Comparison of ENCODE assay signal across 26 mouse cellular contexts in genomic region chr19:11807251-11807650, GRCm38 (mm10). TPM values are rescaled to one million over a fixed set of nuclear protein-coding genes. Genes with fewer than 3 reads are reported as not detected.
DNase-seq lines count a peak whose midpoint lies in the region; ATAC-seq and TF ChIP-seq lines count a peak whose summit lies in the region.
"Had no signal": no experiment of that assay in that cellular context is flagged by ENCODE, and none has a peak within 500 bp of the region (broad histone marks: within the 10 kb centered on the region; RNA-seq: fewer than 3 reads in every experiment).

No protein-coding gene starts in this region.

- 44% methylated on average over 2 of the region's 2 CpGs for WGBS in lung, postnatal 0 days

- H3K4me1 ChIP-seq in lung, postnatal 0 days (ENCODE audit: insufficient read depth, low read depth, low read length), result peaks cover 12% of the 10 kb centered on the region; the same call in 1 of the 2 replicates
- H3K4me1 ChIP-seq: embryonic facial prominence, embryonic 15.5 days; neural tube, embryonic 12.5 days had no signal

- no peak for TF ChIP-seq CTCF in lung, postnatal 0 days (IDR thresholded peaks at IDR 0.05)

- no peak overlapping the region for H3K9ac ChIP-seq in lung, postnatal 0 days (replicated peaks; ENCODE audit: low read depth)
- H3K9ac ChIP-seq: embryonic facial prominence, embryonic 15.5 days; hindbrain, embryonic 14.5 days; kidney, embryonic 15.5 days; midbrain, embryonic 12.5 days; neural tube, embryonic 12.5 days had no signal

- ATAC-seq in megakaryocyte, adult 5-6 weeks (ENCODE audit: poor library complexity, severe bottlenecking), result peak; percentile 81
- ATAC-seq in lung, postnatal 0 days, result no peak
- ATAC-seq: intestine, embryonic 16.5 days had no signal

- TF ChIP-seq EP300 in lung, postnatal 0 days (IDR thresholded peaks at IDR 0.05), result no peak

- no peak overlapping the region for H3K4me3 ChIP-seq in lung, postnatal 0 days (ENCODE audit: low read depth, low read length)
- H3K4me3 ChIP-seq: embryonic facial prominence, embryonic 15.5 days; heart, embryonic 10.5 days; kidney, embryonic 15.5 days; midbrain, embryonic 12.5 days; neural tube, embryonic 12.5 days had no signal

- no peaks in the 10 kb centered on the region for H3K9me3 ChIP-seq in lung, postnatal 0 days (ENCODE audit: low read length)
- H3K9me3 ChIP-seq: embryonic facial prominence, embryonic 15.5 days; heart, embryonic 10.5 days; kidney, embryonic 15.5 days; midbrain, embryonic 12.5 days; neural tube, embryonic 12.5 days had no signal

- H3K27me3 ChIP-seq in lung, postnatal 0 days (replicated peaks; ENCODE audit: insufficient read depth, low read length), result no peaks in the 10 kb centered on the region
- H3K27me3 ChIP-seq: embryonic facial prominence, embryonic 15.5 days; kidney, embryonic 15.5 days; midbrain, embryonic 12.5 days; neural tube, embryonic 12.5 days had no signal

- H3K36me3 ChIP-seq in lung, postnatal 0 days (ENCODE audit: insufficient read depth, low read length), result no peaks in the 10 kb centered on the region
- H3K36me3 ChIP-seq: embryonic facial prominence, embryonic 15.5 days; heart, embryonic 10.5 days; midbrain, embryonic 12.5 days; neural tube, embryonic 12.5 days had no signal

- no peak overlapping the region for H3K4me2 ChIP-seq in lung, postnatal 0 days (replicated peaks; ENCODE audit: low read depth, low read length)
- H3K4me2 ChIP-seq: embryonic facial prominence, embryonic 15.5 days; hindbrain, embryonic 14.5 days; kidney, embryonic 15.5 days; midbrain, embryonic 12.5 days; neural tube, embryonic 12.5 days had no signal

- H3K27ac ChIP-seq in lung, postnatal 0 days (ENCODE audit: low read length), result no peak overlapping the region
- H3K27ac ChIP-seq: embryonic facial prominence, embryonic 15.5 days; heart, embryonic 10.5 days; hindbrain, embryonic 14.5 days; kidney, embryonic 15.5 days; midbrain, embryonic 12.5 days; neural tube, embryonic 12.5 days had no signal

- DNase-seq in spleen, postnatal 36 days (ENCODE audit: low spot score in 2 of 2), result peak; percentile 12 to 25
- no peak for DNase-seq in spleen, postnatal 14 days (ENCODE audit: low spot score in 2 of 2)
- DNase-seq in R1 (ENCODE audit: low read depth, low spot score), result peak; percentile 61
- peak; percentile 26 for DNase-seq in thymus, postnatal 25 days
- DNase-seq in layer of hippocampus, adult 11-12 months (ENCODE audit: low spot score), result no peak
- no peak for DNase-seq in kidney, postnatal 25 days
- no peak for DNase-seq in lung, postnatal 0 days (ENCODE audit: low spot score)
- DNase-seq: adrenal gland, postnatal 36 days; cerebellum, postnatal 10 days; embryo, embryonic 11 days; gastrocnemius, postnatal 14 days; heart, postnatal 10 days; layer of hippocampus, adult 9-11 months; right cerebral cortex, postnatal 14 days had no signal

RNA-seq across cellular contexts. Expression of gene Stx3, which starts 12.0 kb away (rescaled TPM):
- total RNA-seq in megakaryocyte, adult 5-6 weeks (2015), result 27.6 and 28.5 TPM in 2 replicates
- total RNA-seq in megakaryocyte, adult 5-6 weeks (2017), result 30.4 and 31.5 TPM in 2 replicates
- 39.7 and 42.6 TPM in 2 replicates for polyA plus RNA-seq in lung, postnatal 0 days (2015; fragmentation: Nextera tagmentation; extraction: Ambion mirVana)

RNA-seq across cellular contexts. Expression of gene Olfr1417, which starts 31.8 kb away (rescaled TPM):
- not detected in 2 replicates for total RNA-seq in megakaryocyte, adult 5-6 weeks (2015)
- total RNA-seq in megakaryocyte, adult 5-6 weeks (2017), result not detected in 2 replicates
- 0.08 and 0.14 TPM in 2 replicates for polyA plus RNA-seq in lung, postnatal 0 days (2015; fragmentation: Nextera tagmentation; extraction: Ambion mirVana)
- total RNA-seq: adrenal gland, postnatal 36 days; gastrocnemius, postnatal 14 days; heart, postnatal 10 days; left cerebral cortex, postnatal 14 days had no signal
- polyA plus RNA-seq: embryonic facial prominence, embryonic 15.5 days; forebrain, embryonic 11.5 days; heart, embryonic 10.5 days; intestine, embryonic 16.5 days; kidney, embryonic 15.5 days; limb, embryonic 14.5 days; liver, embryonic 16.5 days; midbrain, embryonic 12.5 days; neural tube, embryonic 12.5 days had no signal

RNA-seq across cellular contexts. Expression of gene Mrpl16, which starts 37.1 kb away (rescaled TPM):
- total RNA-seq in megakaryocyte, adult 5-6 weeks (2015), result 34.2 and 38.7 TPM in 2 replicates
- total RNA-seq in megakaryocyte, adult 5-6 weeks (2017), result 50.3 and 50.5 TPM in 2 replicates
- 26.9 and 27.8 TPM in 2 replicates for polyA plus RNA-seq in lung, postnatal 0 days (2015; fragmentation: Nextera tagmentation; extraction: Ambion mirVana)

RNA-seq across cellular contexts. Expression of gene Olfr1418, which starts 53.6 kb away (rescaled TPM):
- total RNA-seq in megakaryocyte, adult 5-6 weeks (2015), result not detected in 2 replicates
- not detected in 2 replicates for total RNA-seq in megakaryocyte, adult 5-6 weeks (2017)
- not detected in 2 replicates for polyA plus RNA-seq in lung, postnatal 0 days (2015; fragmentation: Nextera tagmentation; extraction: Ambion mirVana)
- total RNA-seq: adrenal gland, postnatal 36 days; gastrocnemius, postnatal 14 days; heart, postnatal 10 days; left cerebral cortex, postnatal 14 days had no signal
- polyA plus RNA-seq: embryonic facial prominence, embryonic 15.5 days; forebrain, embryonic 11.5 days; heart, embryonic 10.5 days; hindbrain, embryonic 14.5 days; intestine, embryonic 16.5 days; kidney, embryonic 15.5 days; limb, embryonic 14.5 days; liver, embryonic 16.5 days; midbrain, embryonic 12.5 days; neural tube, embryonic 12.5 days had no signal

RNA-seq across cellular contexts. Expression of gene Gif, which starts 59.9 kb away (rescaled TPM):
- not detected in 2 replicates for total RNA-seq in megakaryocyte, adult 5-6 weeks (2015)
- total RNA-seq in megakaryocyte, adult 5-6 weeks (2017), result not detected in 2 replicates
- 10.9 and 15.7 TPM in 2 replicates for polyA plus RNA-seq in lung, postnatal 0 days (2015; fragmentation: Nextera tagmentation; extraction: Ambion mirVana)
- total RNA-seq: adrenal gland, postnatal 36 days; gastrocnemius, postnatal 14 days; heart, postnatal 10 days; left cerebral cortex, postnatal 14 days had no signal
- polyA plus RNA-seq: embryonic facial prominence, embryonic 15.5 days; forebrain, embryonic 11.5 days; heart, embryonic 10.5 days; hindbrain, embryonic 14.5 days; intestine, embryonic 16.5 days; kidney, embryonic 15.5 days; limb, embryonic 14.5 days; liver, embryonic 16.5 days; midbrain, embryonic 12.5 days; neural tube, embryonic 12.5 days had no signal

Comparison
In these comparisons a context has a peak if more than half of its experiments do, and no peak if none do; other contexts are left out.
1. DNase-seq: peak in spleen, postnatal 36 days (2 of 2), R1 (single experiment) and thymus, postnatal 25 days (single experiment); none in spleen, postnatal 14 days (0 of 2), layer of hippocampus, adult 11-12 months (single experiment), kidney, postnatal 25 days (0 of 2) and lung, postnatal 0 days (single experiment).